Mouse (Mus musculus) left cerebral cortex, postnatal 4 days (tissue): ENCODE measurements around the gene Slu7. TPM values are rescaled to one million over a fixed set of nuclear protein-coding genes. Genes with fewer than 3 reads are reported as not detected.

Experiments used
- DNase-seq: peaks from one replicate; pipeline ENCODE4 v3.0.0-alpha.2; 2022
- intact Hi-C: fragments of 180-260 bp; cut with DNase I; formaldehyde crosslinking; loops from one replicate; pipeline ENCODE4 v1.15.1; 2025
- total RNA-seq, 2 experiments: library from RNA; stranded (reverse); gene quantifications; 2 replicates each; pipeline ENCODE4 v1.2.3; 2021

Gene Slu7
- total RNA-seq, 2 experiments from 2014 or later: 36.6 to 41.8 TPM

GRCm38 (mm10) chr11:43417201-43417600 is 16.3 kb upstream of the Slu7 start:
- intact Hi-C loops: no loop called here
- no peak for DNase-seq

GRCm38 (mm10) chr11:43424386-43424785 is 9.2 kb upstream of the Slu7 start:
- DNase-seq: no peak
- intact Hi-C loops: no loop called here

- DNase-seq: no peak
- intact Hi-C loops: no loop called here
Measured at GRCm38 (mm10) chr11:43425166-43425709, 8.3 kb upstream of the Slu7 start.

- intact Hi-C loops: no loop called here
- peak; percentile 70 for DNase-seq
Measured at GRCm38 (mm10) chr11:43425824-43426413, 7.6 kb upstream of the Slu7 start, which contains the start of gene Pttg1. Gene Pttg1 (minus strand): TSS chr11:43426251.

- intact Hi-C loops: no loop called here
- DNase-seq: no peak
Measured at GRCm38 (mm10) chr11:43426414-43426884, 7.1 kb upstream of the Slu7 start.

- DNase-seq: no peak
- intact Hi-C loops: no loop called here
Measured at GRCm38 (mm10) chr11:43434024-43434407, 472 bp downstream of the Slu7 start.

- intact Hi-C loops: no loop called here
- no peak for DNase-seq
Measured at GRCm38 (mm10) chr11:43441121-43441520, 7.6 kb downstream of the Slu7 start.

- intact Hi-C loops: no loop called here
- DNase-seq: no peak
Measured at GRCm38 (mm10) chr11:43443183-43443582, 9.6 kb downstream of the Slu7 start.

- DNase-seq: no peak
- intact Hi-C loops: no loop called here
Measured at GRCm38 (mm10) chr11:43449916-43450315, 16.4 kb downstream of the Slu7 start.

GRCm38 (mm10) chr11:43451322-43451721 is 17.8 kb downstream of the Slu7 start:
- no peak for DNase-seq
- intact Hi-C loops: no loop called here

- intact Hi-C loops: no loop called here
Measured at GRCm38 (mm10) chr11:43452266-43452665, 18.7 kb downstream of the Slu7 start.

GRCm38 (mm10) chr11:43463204-43463603 is 29.7 kb downstream of the Slu7 start:
- no peak for DNase-seq
- intact Hi-C loops: no loop called here

More at GRCm38 (mm10) chr11:43452266-43452665, 18.7 kb downstream of the Slu7 start:
- no peak for DNase-seq

GRCm38 (mm10) chr11:43470118-43470517 is 36.6 kb downstream of the Slu7 start:
- intact Hi-C loops: no loop called here
- no peak for DNase-seq

- no peak for DNase-seq
- intact Hi-C loops: no loop called here
Measured at GRCm38 (mm10) chr11:43470881-43471820, 37.6 kb downstream of the Slu7 start.

- intact Hi-C loops: no loop called here
- DNase-seq: no peak
Measured at GRCm38 (mm10) chr11:43473115-43473514, 39.6 kb downstream of the Slu7 start.

GRCm38 (mm10) chr11:43473635-43474224 is 40.2 kb downstream of the Slu7 start:
- DNase-seq: no peak
- intact Hi-C loops: no loop called here

- peak; percentile 17 for DNase-seq
- intact Hi-C loops: no loop called here
Measured at GRCm38 (mm10) chr11:43474225-43474774, 40.8 kb downstream of the Slu7 start, which contains the start of gene C1qtnf2. Gene C1qtnf2 (plus strand): TSS chr11:43474276.

GRCm38 (mm10) chr11:43479376-43479775 is 45.8 kb downstream of the Slu7 start:
- no peak for DNase-seq
- intact Hi-C loops: no loop called here

- intact Hi-C loops: no loop called here
- DNase-seq: no peak
Measured at GRCm38 (mm10) chr11:43480561-43480960, 47.0 kb downstream of the Slu7 start.

- intact Hi-C loops: no loop called here
- DNase-seq: no peak
Measured at GRCm38 (mm10) chr11:43481672-43482522, 48.4 kb downstream of the Slu7 start.
